Mouse (Mus musculus): ENCODE data around the gene Epha4. TPM values are rescaled to one million over a fixed set of nuclear protein-coding genes. Genes with fewer than 3 reads are reported as not detected.

Gene Epha4
- polyA plus RNA-seq, 1 experiment from 2014 or later = 28.8 TPM

- no peaks in the 10 kb centered on the region for H3K27me3 ChIP-seq (ENCODE audit: control insufficient read depth, insufficient read depth, low read length)
- H3K36me3 ChIP-seq (replicated peaks; ENCODE audit: control insufficient read depth, insufficient read depth, low read depth, low read length) = no peaks in the 10 kb centered on the region; the same call in 1 of the 2 replicates
- DNase-seq (ENCODE audit: low spot score) (no peak), ATAC-seq (replicated peaks; ENCODE audit: insufficient number of reproducible peaks, low FRiP score, low TSS enrichment, low read depth) (no peak)
- WGBS = 88% methylated on average over 12 of the region's 12 CpGs
- H3K9me3 ChIP-seq (replicated peaks; ENCODE audit: control insufficient read depth, low read length) = no peaks in the 10 kb centered on the region
- H3K9ac ChIP-seq (replicated peaks; ENCODE audit: low read length) = no peak overlapping the region
- H3K27ac ChIP-seq (replicated peaks; ENCODE audit: low read depth, low read length) = no peak overlapping the region
- no peak overlapping the region for H3K4me3 ChIP-seq (ENCODE audit: low read depth, low read length)
- no peaks in the 10 kb centered on the region for H3K4me1 ChIP-seq (ENCODE audit: control insufficient read depth, insufficient read depth, low read length)
- H3K4me2 ChIP-seq (ENCODE audit: low read depth, low read length) = no peak overlapping the region
Measured at GRCm38 (mm10) chr1:77446438-77446837, 68.5 kb downstream of the Epha4 start.

- DNase-seq (ENCODE audit: low spot score) (no peak), ATAC-seq (replicated peaks; ENCODE audit: insufficient number of reproducible peaks, low FRiP score, low TSS enrichment, low read depth) (no peak)
- H3K27ac ChIP-seq (replicated peaks; ENCODE audit: low read depth, low read length) = no peak overlapping the region
- WGBS = 88% methylated on average over 9 of the region's 9 CpGs
- no peaks in the 10 kb centered on the region for H3K4me1 ChIP-seq (ENCODE audit: control insufficient read depth, insufficient read depth, low read length)
- no peak overlapping the region for H3K9ac ChIP-seq (replicated peaks; ENCODE audit: low read length)
- no peak overlapping the region for H3K4me3 ChIP-seq (ENCODE audit: low read depth, low read length)
- no peak overlapping the region for H3K4me2 ChIP-seq (ENCODE audit: low read depth, low read length)
- no peaks in the 10 kb centered on the region for H3K27me3 ChIP-seq (ENCODE audit: control insufficient read depth, insufficient read depth, low read length)
- no peaks in the 10 kb centered on the region; the same call in 1 of the 2 replicates for H3K36me3 ChIP-seq (replicated peaks; ENCODE audit: control insufficient read depth, insufficient read depth, low read depth, low read length)
- H3K9me3 ChIP-seq (replicated peaks; ENCODE audit: control insufficient read depth, low read length) = no peaks in the 10 kb centered on the region
Measured at GRCm38 (mm10) chr1:77444648-77445047, 70.2 kb downstream of the Epha4 start.

DNA sequence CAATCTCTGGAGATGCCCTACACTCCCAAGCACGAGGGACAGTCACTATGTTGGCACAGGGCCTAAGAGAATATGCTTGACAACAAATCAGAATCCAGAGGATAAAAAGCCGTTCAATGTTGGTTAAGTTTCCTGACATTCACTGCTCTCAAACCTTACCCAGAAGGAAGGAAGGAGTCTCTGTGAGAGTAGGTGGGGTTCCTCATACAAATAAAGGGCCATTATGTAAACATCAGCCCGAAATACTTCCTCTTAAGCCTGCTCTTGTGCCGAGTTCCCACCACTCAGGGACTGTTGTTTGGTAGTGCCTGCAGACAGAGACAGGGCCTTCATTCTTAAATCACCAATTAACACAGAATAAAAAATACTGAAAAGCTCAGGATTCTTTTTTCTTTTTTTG is 72.9 kb downstream of the Epha4 start:
- H3K27me3 ChIP-seq (ENCODE audit: control insufficient read depth, insufficient read depth, low read length) = no peaks in the 10 kb centered on the region
- no peaks in the 10 kb centered on the region; the same call in 1 of the 2 replicates for H3K36me3 ChIP-seq (replicated peaks; ENCODE audit: control insufficient read depth, insufficient read depth, low read depth, low read length)
- no peak for ATAC-seq (replicated peaks; ENCODE audit: insufficient number of reproducible peaks, low FRiP score, low TSS enrichment, low read depth)
- H3K9ac ChIP-seq (replicated peaks; ENCODE audit: low read length) = no peak overlapping the region
- no peak for DNase-seq (ENCODE audit: low spot score)
- WGBS = 14% methylated on average over 4 of the region's 4 CpGs
- H3K9me3 ChIP-seq (replicated peaks; ENCODE audit: control insufficient read depth, low read length) = no peaks in the 10 kb centered on the region
- H3K4me2 ChIP-seq (ENCODE audit: low read depth, low read length) = no peak overlapping the region
- H3K4me1 ChIP-seq (ENCODE audit: control insufficient read depth, insufficient read depth, low read length) = no peaks in the 10 kb centered on the region
- H3K27ac ChIP-seq (replicated peaks; ENCODE audit: low read depth, low read length) = no peak overlapping the region
- no peak overlapping the region for H3K4me3 ChIP-seq (ENCODE audit: low read depth, low read length)

DNA sequence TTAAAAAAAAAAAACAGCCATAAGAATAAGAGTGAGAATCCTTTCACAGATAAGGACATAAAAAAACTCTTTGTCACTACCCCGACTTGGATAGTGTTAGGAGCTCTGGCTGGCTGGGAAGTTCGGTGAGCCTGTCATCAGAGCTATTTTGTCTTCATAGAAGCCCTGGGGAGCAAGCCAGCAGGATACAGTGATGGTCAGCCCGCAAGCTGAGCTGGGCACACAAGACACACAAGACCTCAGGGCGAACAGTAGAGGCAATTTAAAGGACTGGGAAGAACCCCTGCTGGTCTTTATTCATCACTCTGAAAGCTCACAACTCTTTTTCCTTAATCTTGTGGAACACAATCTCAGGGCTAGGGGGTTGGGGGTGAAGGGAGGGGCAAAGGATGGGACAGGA is 73.5 kb downstream of the Epha4 start:
- Histone ChIP-seq H3K4me2 (ENCODE audit: low read depth, low read length) (no peak overlapping the region), H3K36me3 (replicated peaks; ENCODE audit: control insufficient read depth, insufficient read depth, low read depth, low read length) (no peaks in the 10 kb centered on the region; the same call in 1 of the 2 replicates), H3K9ac (replicated peaks; ENCODE audit: low read length) (no peak overlapping the region), H3K4me3 (ENCODE audit: low read depth, low read length) (no peak overlapping the region), H3K27ac (replicated peaks; ENCODE audit: low read depth, low read length) (no peak overlapping the region), H3K4me1 (ENCODE audit: control insufficient read depth, insufficient read depth, low read length) (no peaks in the 10 kb centered on the region), H3K9me3 (replicated peaks; ENCODE audit: control insufficient read depth, low read length) (no peaks in the 10 kb centered on the region), H3K27me3 (ENCODE audit: control insufficient read depth, insufficient read depth, low read length) (no peaks in the 10 kb centered on the region)
- ATAC-seq (replicated peaks; ENCODE audit: insufficient number of reproducible peaks, low FRiP score, low TSS enrichment, low read depth) = no peak
- no peak for DNase-seq (ENCODE audit: low spot score)
- WGBS = 9% methylated on average over 4 of the region's 4 CpGs

GRCm38 (mm10) chr1:77440512-77440911 is 74.4 kb downstream of the Epha4 start:
- ATAC-seq (replicated peaks; ENCODE audit: insufficient number of reproducible peaks, low FRiP score, low TSS enrichment, low read depth) = no peak
- Histone ChIP-seq H3K27me3 (ENCODE audit: control insufficient read depth, insufficient read depth, low read length) (no peaks in the 10 kb centered on the region), H3K36me3 (replicated peaks; ENCODE audit: control insufficient read depth, insufficient read depth, low read depth, low read length) (no peaks in the 10 kb centered on the region; the same call in 1 of the 2 replicates), H3K27ac (replicated peaks; ENCODE audit: low read depth, low read length) (no peak overlapping the region), H3K4me3 (ENCODE audit: low read depth, low read length) (no peak overlapping the region), H3K4me1 (ENCODE audit: control insufficient read depth, insufficient read depth, low read length) (no peaks in the 10 kb centered on the region), H3K9ac (replicated peaks; ENCODE audit: low read length) (no peak overlapping the region), H3K4me2 (ENCODE audit: low read depth, low read length) (no peak overlapping the region), H3K9me3 (replicated peaks; ENCODE audit: control insufficient read depth, low read length) (no peaks in the 10 kb centered on the region)
- 15% methylated on average over 10 of the region's 10 CpGs for WGBS
- DNase-seq (ENCODE audit: low spot score) = no peak

- Histone ChIP-seq H3K27me3 (ENCODE audit: control insufficient read depth, insufficient read depth, low read length) (no peaks in the 10 kb centered on the region), H3K9ac (replicated peaks; ENCODE audit: low read length) (no peak overlapping the region), H3K4me1 (ENCODE audit: control insufficient read depth, insufficient read depth, low read length) (no peaks in the 10 kb centered on the region), H3K36me3 (replicated peaks; ENCODE audit: control insufficient read depth, insufficient read depth, low read depth, low read length) (no peaks in the 10 kb centered on the region; the same call in 1 of the 2 replicates), H3K9me3 (replicated peaks; ENCODE audit: control insufficient read depth, low read length) (no peaks in the 10 kb centered on the region), H3K4me3 (ENCODE audit: low read depth, low read length) (no peak overlapping the region), H3K27ac (replicated peaks; ENCODE audit: low read depth, low read length) (no peak overlapping the region), H3K4me2 (ENCODE audit: low read depth, low read length) (no peak overlapping the region)
- no peak for DNase-seq (ENCODE audit: low spot score)
- no peak for ATAC-seq (replicated peaks; ENCODE audit: insufficient number of reproducible peaks, low FRiP score, low TSS enrichment, low read depth)
- WGBS = 82% methylated on average over 3 of the region's 3 CpGs
Measured at GRCm38 (mm10) chr1:77439383-77440074, 75.4 kb downstream of the Epha4 start.

DNA sequence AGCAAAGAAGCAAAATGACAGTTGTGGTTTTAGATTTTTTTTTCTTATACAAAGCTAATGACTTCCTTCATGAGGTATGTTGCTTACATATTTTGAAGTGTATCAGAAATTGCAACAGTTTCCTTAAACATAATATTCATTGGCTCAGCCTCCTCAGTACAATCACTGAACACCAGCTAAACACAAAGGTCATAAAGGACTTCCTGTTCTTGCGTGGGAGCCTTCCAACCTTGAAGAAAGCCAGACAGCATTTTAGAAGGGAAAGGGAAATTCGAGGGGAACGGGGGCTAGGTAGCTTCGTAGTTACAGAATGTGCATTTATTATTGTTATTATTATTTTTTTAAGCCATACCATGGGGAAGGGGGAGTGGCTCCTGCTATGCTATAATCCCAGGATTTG is 76.2 kb downstream of the Epha4 start:
- ATAC-seq (replicated peaks; ENCODE audit: insufficient number of reproducible peaks, low FRiP score, low TSS enrichment, low read depth) (no peak), DNase-seq (ENCODE audit: low spot score) (no peak)
- no peaks in the 10 kb centered on the region for H3K27me3 ChIP-seq (ENCODE audit: control insufficient read depth, insufficient read depth, low read length)
- 62% methylated on average over 4 of the region's 4 CpGs for WGBS
- no peak overlapping the region for H3K4me2 ChIP-seq (ENCODE audit: low read depth, low read length)
- no peaks in the 10 kb centered on the region for H3K9me3 ChIP-seq (replicated peaks; ENCODE audit: control insufficient read depth, low read length)
- no peak overlapping the region for H3K27ac ChIP-seq (replicated peaks; ENCODE audit: low read depth, low read length)
- no peak overlapping the region for H3K4me3 ChIP-seq (ENCODE audit: low read depth, low read length)
- H3K36me3 ChIP-seq (replicated peaks; ENCODE audit: control insufficient read depth, insufficient read depth, low read depth, low read length) = no peaks in the 10 kb centered on the region
- no peaks in the 10 kb centered on the region for H3K4me1 ChIP-seq (ENCODE audit: control insufficient read depth, insufficient read depth, low read length)
- no peak overlapping the region for H3K9ac ChIP-seq (replicated peaks; ENCODE audit: low read length)

DNA sequence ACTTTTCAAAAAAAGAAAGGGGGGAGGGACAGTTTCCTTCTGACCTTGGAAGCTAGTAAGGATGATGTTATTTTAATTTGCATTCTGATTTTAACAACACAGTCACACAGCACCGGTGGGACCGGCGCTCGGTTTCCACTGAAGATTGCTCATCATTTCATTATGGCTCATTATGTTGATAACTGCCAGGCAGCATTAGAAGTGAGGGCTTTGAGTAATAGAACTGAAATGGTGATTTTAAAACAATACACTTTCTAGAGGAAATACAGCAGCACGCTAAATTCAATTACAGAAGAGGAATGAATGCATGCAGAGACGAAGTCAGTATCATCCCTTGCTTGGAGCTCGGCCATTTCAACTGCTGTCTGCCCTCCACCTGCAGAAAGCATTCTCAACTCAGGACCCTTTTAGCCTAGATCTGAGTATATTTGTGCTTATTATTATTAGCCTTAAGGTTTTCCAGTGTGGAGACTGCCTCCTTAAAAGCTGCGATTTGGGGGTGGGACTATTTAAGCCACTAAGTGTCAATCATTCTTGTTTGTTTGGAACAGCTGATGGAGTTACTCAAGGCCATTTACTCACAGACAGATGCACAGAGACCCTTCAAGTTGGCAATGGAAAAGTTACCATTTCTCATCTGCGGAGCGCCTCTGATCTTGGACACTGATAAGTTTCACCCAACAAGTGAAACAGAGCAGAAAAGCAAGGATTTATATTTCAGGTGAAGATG is 76.8 kb downstream of the Epha4 start:
- H3K4me1 ChIP-seq (ENCODE audit: control insufficient read depth, insufficient read depth, low read length) = no peaks in the 10 kb centered on the region
- H3K9me3 ChIP-seq (replicated peaks; ENCODE audit: control insufficient read depth, low read length) = no peaks in the 10 kb centered on the region
- no peak overlapping the region for H3K9ac ChIP-seq (replicated peaks; ENCODE audit: low read length)
- no peak overlapping the region for H3K4me3 ChIP-seq (ENCODE audit: low read depth, low read length)
- DNase-seq (ENCODE audit: low spot score) = no peak
- ATAC-seq (replicated peaks; ENCODE audit: insufficient number of reproducible peaks, low FRiP score, low TSS enrichment, low read depth) = no peak
- no peaks in the 10 kb centered on the region for H3K27me3 ChIP-seq (ENCODE audit: control insufficient read depth, insufficient read depth, low read length)
- no peaks in the 10 kb centered on the region for H3K36me3 ChIP-seq (replicated peaks; ENCODE audit: control insufficient read depth, insufficient read depth, low read depth, low read length)
- no peak overlapping the region for H3K27ac ChIP-seq (replicated peaks; ENCODE audit: low read depth, low read length)
- WGBS = 68% methylated on average over 10 of the region's 10 CpGs
- no peak overlapping the region for H3K4me2 ChIP-seq (ENCODE audit: low read depth, low read length)

All from embryonic facial prominence, embryonic 11.5 days (tissue).